Mouse (Mus musculus) kidney, adult 10 weeks (tissue): ENCODE measurements around the gene Gm21708. TPM values are rescaled to one million over a fixed set of nuclear protein-coding genes. Genes with fewer than 3 reads are reported as not detected.

Source experiments
- polyA plus RNA-seq: library from polyadenylated mRNA; stranded (reverse); fragments of 350-450 nt; fragmentation: Illumina TruSeq; extraction: RNeasy Lipid Tissue Mini Kit (QIAGEN cat#74804); gene quantifications from one replicate; pipeline ENCODE4 v1.2.3, GENCODE M21; 2014; ENCODE audit warnings: low read depth, low replicate concordance

Gm21708 gene
- polyA plus RNA-seq: not detected

GRCm38 (mm10) chrY:3410067-3410466 is at the start of gene Gm21708, which contains the start of gene Gm21704:
Gene Gm21708 (minus strand): TSS chrY:3410167.
Gene Gm21704 (minus strand): TSS chrY:3410167.

Other genes with a start within 250 kb of the Gm21708 start
- not detected for gene Gm21677, start 103.7 kb downstream of the Gm21708 start, polyA plus RNA-seq
- gene Gm21693, start 64.8 kb downstream of the Gm21708 start, polyA plus RNA-seq: not detected
- not detected for gene Gm21704, start within 50 bp of the Gm21708 start, polyA plus RNA-seq